Mouse (Mus musculus) v-Abl transformed pro-B cells (cell line): ENCODE results near the gene Prl8a6.

Source experiments
- in situ Hi-C, 2 experiments: fragments of 400-800 bp; cut with MboI; formaldehyde crosslinking; loops; one replicate each; pipeline ENCODE4 v1.15.1; 2025; ENCODE audit not compliant: unreplicated experiment in 2 of 2

The Prl8a6 gene

GRCm38 (mm10) chr13:27438588-27438987, at the start of gene Prl8a6:
Gene Prl8a6 (minus strand): TSS chr13:27438688.
- in situ Hi-C loops: no loop called here

- in situ Hi-C loops: no loop called here
Measured at GRCm38 (mm10) chr13:27433159-27433558, 5.3 kb downstream of the Prl8a6 start.

GRCm38 (mm10) chr13:27413640-27414039, 24.8 kb downstream of the Prl8a6 start:
- in situ Hi-C loops: no loop called here

GRCm38 (mm10) chr13:27399061-27399724, 39.3 kb downstream of the Prl8a6 start:
- in situ Hi-C loops: no loop called here

- in situ Hi-C loops: no loop called here
Measured at GRCm38 (mm10) chr13:27390746-27391145, 47.7 kb downstream of the Prl8a6 start, which contains the start of gene Prl2b1. Gene Prl2b1 (minus strand): TSS chr13:27390846.
